Mouse (Mus musculus): ENCODE measurements around the gene Lmtk2. TPM values are rescaled to one million over a fixed set of nuclear protein-coding genes. Genes with fewer than 3 reads are reported as not detected.
A peak's percentile ranks its signal among the peaks of the same experiment; 100 is the strongest.

The Lmtk2 gene
- polyA plus RNA-seq, 1 experiment from 2014 or later: 5.6 TPM

DNA sequence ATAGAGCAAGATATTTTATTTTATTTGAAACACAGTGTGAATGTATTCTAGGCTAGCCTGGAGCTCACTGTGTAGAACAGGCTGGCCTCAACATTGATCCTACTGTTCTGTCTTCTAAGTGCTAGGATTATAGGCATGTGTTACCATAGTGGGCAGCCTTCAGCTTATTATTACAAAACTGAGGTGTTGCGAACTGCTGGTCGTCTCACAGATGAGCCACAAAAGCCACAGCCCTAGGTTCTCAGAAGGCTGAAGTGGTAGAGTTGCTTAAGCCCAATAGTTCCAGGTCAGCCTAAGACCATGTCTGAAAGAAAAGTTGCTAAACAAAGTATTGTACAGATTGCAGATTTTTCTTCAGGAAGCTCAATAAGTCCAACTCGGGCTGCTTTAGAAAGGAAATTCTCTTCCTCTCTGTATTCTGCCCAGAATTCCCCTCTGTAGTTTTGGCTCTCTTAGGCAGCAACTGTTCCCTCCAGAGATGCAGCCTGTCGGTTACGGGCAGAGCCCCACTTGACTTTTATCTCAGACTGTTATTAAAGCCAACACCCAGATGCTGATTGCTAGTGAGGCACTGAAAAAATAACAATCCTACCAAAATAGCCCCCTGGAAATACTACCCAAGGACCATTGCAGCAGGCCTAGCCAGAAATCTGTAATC lies 14.9 kb downstream of the Lmtk2 start:
- no peaks in the 10 kb centered on the region for H3K27me3 ChIP-seq (ENCODE audit: control insufficient read depth, insufficient read depth, low read length)
- H3K36me3 ChIP-seq (ENCODE audit: control insufficient read depth, insufficient read depth, low read length): no peaks in the 10 kb centered on the region
- ATAC-seq (ENCODE audit: insufficient number of reproducible peaks, insufficient read depth, low FRiP score, low read depth): no peak
- H3K27ac ChIP-seq (ENCODE audit: low read length): no peak overlapping the region
- H3K4me2 ChIP-seq (replicated peaks; ENCODE audit: low read depth, low read length): no peak overlapping the region
- H3K4me3 ChIP-seq (ENCODE audit: low read depth, low read length): no peak overlapping the region
- H3K9me3 ChIP-seq (ENCODE audit: control insufficient read depth, low read depth, low read length): no peaks in the 10 kb centered on the region
- 72% methylated on average over 5 of the region's 5 CpGs for WGBS
- H3K4me1 ChIP-seq (ENCODE audit: control insufficient read depth, insufficient read depth, low read length): no peaks in the 10 kb centered on the region
- no peak overlapping the region for H3K9ac ChIP-seq (replicated peaks; ENCODE audit: low read depth, low read length)

GRCm38 (mm10) chr5:144115628-144115977 lies 15.4 kb downstream of the Lmtk2 start:
- WGBS: 72% methylated on average over 2 of the region's 2 CpGs
- ATAC-seq (ENCODE audit: insufficient number of reproducible peaks, insufficient read depth, low FRiP score, low read depth): no peak
- H3K9ac ChIP-seq (replicated peaks; ENCODE audit: low read depth, low read length): no peak overlapping the region

GRCm38 (mm10) chr5:144118271-144118670 lies 18.0 kb downstream of the Lmtk2 start:
- ATAC-seq (ENCODE audit: insufficient number of reproducible peaks, insufficient read depth, low FRiP score, low read depth): no peak
- no peak overlapping the region for H3K4me2 ChIP-seq (replicated peaks; ENCODE audit: low read depth, low read length)
- H3K4me1 ChIP-seq (ENCODE audit: control insufficient read depth, insufficient read depth, low read length): no peaks in the 10 kb centered on the region
- no peaks in the 10 kb centered on the region for H3K36me3 ChIP-seq (ENCODE audit: control insufficient read depth, insufficient read depth, low read length)
- H3K27me3 ChIP-seq (ENCODE audit: control insufficient read depth, insufficient read depth, low read length): no peaks in the 10 kb centered on the region
- WGBS: 93% methylated on average over 4 of the region's 4 CpGs
- H3K27ac ChIP-seq (ENCODE audit: low read length): no peak overlapping the region
- no peak overlapping the region for H3K4me3 ChIP-seq (ENCODE audit: low read depth, low read length)
- no peak overlapping the region for H3K9ac ChIP-seq (replicated peaks; ENCODE audit: low read depth, low read length)
- no peaks in the 10 kb centered on the region for H3K9me3 ChIP-seq (ENCODE audit: control insufficient read depth, low read depth, low read length)

More at GRCm38 (mm10) chr5:144115628-144115977, 15.4 kb downstream of the Lmtk2 start:
- no peaks in the 10 kb centered on the region for H3K36me3 ChIP-seq (ENCODE audit: control insufficient read depth, insufficient read depth, low read length)
- H3K4me3 ChIP-seq (ENCODE audit: low read depth, low read length): no peak overlapping the region
- no peaks in the 10 kb centered on the region for H3K4me1 ChIP-seq (ENCODE audit: control insufficient read depth, insufficient read depth, low read length)
- no peak overlapping the region for H3K27ac ChIP-seq (ENCODE audit: low read length)
- no peaks in the 10 kb centered on the region for H3K9me3 ChIP-seq (ENCODE audit: control insufficient read depth, low read depth, low read length)
- H3K4me2 ChIP-seq (replicated peaks; ENCODE audit: low read depth, low read length): no peak overlapping the region
- no peaks in the 10 kb centered on the region for H3K27me3 ChIP-seq (ENCODE audit: control insufficient read depth, insufficient read depth, low read length)

- H3K27ac ChIP-seq (ENCODE audit: low read length): no peak overlapping the region
- H3K36me3 ChIP-seq (ENCODE audit: control insufficient read depth, insufficient read depth, low read length): no peaks in the 10 kb centered on the region
- no peak; the same call in 1 of the 2 replicates for ATAC-seq (ENCODE audit: insufficient number of reproducible peaks, insufficient read depth, low FRiP score, low read depth)
- H3K4me1 ChIP-seq (ENCODE audit: control insufficient read depth, insufficient read depth, low read length): no peaks in the 10 kb centered on the region
- WGBS: 51% methylated on average over 2 of the region's 2 CpGs
- H3K4me3 ChIP-seq (ENCODE audit: low read depth, low read length): no peak overlapping the region
- no peak overlapping the region for H3K4me2 ChIP-seq (replicated peaks; ENCODE audit: low read depth, low read length)
- H3K9me3 ChIP-seq (ENCODE audit: control insufficient read depth, low read depth, low read length): no peaks in the 10 kb centered on the region
- no peaks in the 10 kb centered on the region for H3K27me3 ChIP-seq (ENCODE audit: control insufficient read depth, insufficient read depth, low read length)
- no peak overlapping the region for H3K9ac ChIP-seq (replicated peaks; ENCODE audit: low read depth, low read length)
Observed at GRCm38 (mm10) chr5:144119286-144119685, 19.1 kb downstream of the Lmtk2 start.

DNA sequence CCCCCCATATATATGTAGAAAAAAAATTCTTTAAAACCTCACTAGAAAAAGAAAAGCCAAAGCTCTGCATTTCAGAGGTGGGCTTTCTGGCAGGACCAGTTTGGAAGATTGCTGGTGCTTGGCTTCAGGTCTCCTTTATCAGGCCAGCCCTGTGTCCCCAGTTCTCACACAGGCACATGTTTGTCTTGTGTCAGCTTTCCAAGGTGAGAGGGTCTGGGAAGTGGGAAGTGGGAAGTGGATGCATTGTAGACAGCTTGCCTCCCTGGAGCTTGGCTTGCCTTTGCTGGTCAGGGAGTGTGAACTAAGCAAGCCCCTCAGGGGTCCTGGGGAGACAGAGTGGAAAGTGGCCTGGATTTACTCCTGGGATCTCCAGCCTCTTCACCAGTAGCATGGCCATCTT lies 21.3 kb downstream of the Lmtk2 start:
- H3K27ac ChIP-seq (ENCODE audit: low read length): no peak overlapping the region; the same call in 1 of the 2 replicates
- no peaks in the 10 kb centered on the region for H3K27me3 ChIP-seq (ENCODE audit: control insufficient read depth, insufficient read depth, low read length)
- no peak overlapping the region for H3K9ac ChIP-seq (replicated peaks; ENCODE audit: low read depth, low read length)
- H3K9me3 ChIP-seq (ENCODE audit: control insufficient read depth, low read depth, low read length): no peaks in the 10 kb centered on the region
- H3K4me1 ChIP-seq (ENCODE audit: control insufficient read depth, insufficient read depth, low read length): no peaks in the 10 kb centered on the region
- no peak overlapping the region for H3K4me3 ChIP-seq (ENCODE audit: low read depth, low read length)
- ATAC-seq (ENCODE audit: insufficient number of reproducible peaks, insufficient read depth, low FRiP score, low read depth): 0 out of 2 replicates have a peak, but pooled peaks have one; percentile 23
- H3K36me3 ChIP-seq (ENCODE audit: control insufficient read depth, insufficient read depth, low read length): no peaks in the 10 kb centered on the region
- H3K4me2 ChIP-seq (replicated peaks; ENCODE audit: low read depth, low read length): no peak overlapping the region

- WGBS: 87% methylated on average over 9 of the region's 9 CpGs
- ATAC-seq (ENCODE audit: insufficient number of reproducible peaks, insufficient read depth, low FRiP score, low read depth): no peak
Observed at GRCm38 (mm10) chr5:144125979-144126755, 25.9 kb downstream of the Lmtk2 start.

DNA sequence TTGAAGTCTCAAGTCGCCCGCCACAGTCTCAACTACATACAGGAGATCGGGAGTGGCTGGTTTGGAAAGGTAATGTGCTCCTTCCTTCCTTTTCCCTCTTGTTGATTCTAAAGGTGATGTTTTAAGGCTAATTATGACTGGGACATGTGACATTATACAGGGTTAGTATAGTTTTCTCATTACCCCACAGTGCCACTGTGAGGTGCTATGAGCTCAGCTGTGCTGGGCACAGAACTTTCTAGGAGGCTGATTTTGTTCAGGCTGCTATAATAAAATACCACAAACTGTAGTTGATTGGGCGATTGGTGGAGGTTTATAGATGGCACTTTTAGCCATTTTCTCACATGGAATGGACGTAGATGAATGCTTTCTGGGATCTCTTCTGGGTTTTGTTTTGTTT lies 43.3 kb downstream of the Lmtk2 start:
- Histone ChIP-seq H3K4me2 (replicated peaks; ENCODE audit: low read depth, low read length) (no peak overlapping the region), H3K27me3 (ENCODE audit: control insufficient read depth, insufficient read depth, low read length) (no peaks in the 10 kb centered on the region), H3K4me3 (ENCODE audit: low read depth, low read length) (no peak overlapping the region), H3K9me3 (ENCODE audit: control insufficient read depth, low read depth, low read length) (no peaks in the 10 kb centered on the region), H3K27ac (ENCODE audit: low read length) (no peak overlapping the region), H3K9ac (replicated peaks; ENCODE audit: low read depth, low read length) (no peak overlapping the region), H3K4me1 (ENCODE audit: control insufficient read depth, insufficient read depth, low read length) (no peaks in the 10 kb centered on the region), H3K36me3 (ENCODE audit: control insufficient read depth, insufficient read depth, low read length) (peaks cover 6% of the 10 kb centered on the region; the same call in 1 of the 2 replicates)
- WGBS: 86% methylated on average over 5 of the region's 5 CpGs
- ATAC-seq (ENCODE audit: insufficient number of reproducible peaks, insufficient read depth, low FRiP score, low read depth): no peak

More at GRCm38 (mm10) chr5:144125979-144126755, 25.9 kb downstream of the Lmtk2 start:
- Histone ChIP-seq H3K4me2 (replicated peaks; ENCODE audit: low read depth, low read length) (no peak overlapping the region), H3K4me1 (ENCODE audit: control insufficient read depth, insufficient read depth, low read length) (no peaks in the 10 kb centered on the region), H3K4me3 (ENCODE audit: low read depth, low read length) (no peak overlapping the region), H3K36me3 (ENCODE audit: control insufficient read depth, insufficient read depth, low read length) (no peaks in the 10 kb centered on the region), H3K27ac (ENCODE audit: low read length) (no peak overlapping the region), H3K9me3 (ENCODE audit: control insufficient read depth, low read depth, low read length) (no peaks in the 10 kb centered on the region), H3K9ac (replicated peaks; ENCODE audit: low read depth, low read length) (no peak overlapping the region), H3K27me3 (ENCODE audit: control insufficient read depth, insufficient read depth, low read length) (no peaks in the 10 kb centered on the region)

- H3K9ac ChIP-seq (replicated peaks; ENCODE audit: low read depth, low read length): no peak overlapping the region
- no peaks in the 10 kb centered on the region for H3K9me3 ChIP-seq (ENCODE audit: control insufficient read depth, low read depth, low read length)
- peaks cover 12% of the 10 kb centered on the region for H3K36me3 ChIP-seq (ENCODE audit: control insufficient read depth, insufficient read depth, low read length)
- no peaks in the 10 kb centered on the region for H3K4me1 ChIP-seq (ENCODE audit: control insufficient read depth, insufficient read depth, low read length)
- H3K27me3 ChIP-seq (ENCODE audit: control insufficient read depth, insufficient read depth, low read length): no peaks in the 10 kb centered on the region
- H3K4me3 ChIP-seq (ENCODE audit: low read depth, low read length): no peak overlapping the region
- H3K27ac ChIP-seq (ENCODE audit: low read length): no peak overlapping the region
- ATAC-seq (ENCODE audit: insufficient number of reproducible peaks, insufficient read depth, low FRiP score, low read depth): no peak
- H3K4me2 ChIP-seq (replicated peaks; ENCODE audit: low read depth, low read length): no peak overlapping the region
Observed at GRCm38 (mm10) chr5:144146898-144147297, 46.7 kb downstream of the Lmtk2 start.
